In genomic region chr6:52045517-52045916, GRCm38 (mm10) we compare ENCODE assay signal across 9 mouse cellular contexts. TPM values are rescaled to one million over a fixed set of nuclear protein-coding genes. Genes with fewer than 3 reads are reported as not detected.
DNase-seq lines count a peak whose midpoint lies in the region; ATAC-seq and TF ChIP-seq lines count a peak whose summit lies in the region.
"Had no signal": no experiment of that assay in that cellular context is flagged by ENCODE, and none has a peak within 500 bp of the region (broad histone marks: within the 10 kb centered on the region; RNA-seq: fewer than 3 reads in every experiment).

No protein-coding gene starts in this region.

- in situ Hi-C loops in ES-E14 (cut with MboI; ENCODE audit: low sequenced_read_pairs in 2 of 2, unreplicated experiment in 2 of 2), result no loop called here

- WGBS in kidney, embryonic 16.5 days, result 67% methylated on average over 5 of the region's 5 CpGs
- WGBS in liver, postnatal 0 days (ENCODE audit: insufficient replicate concordance), result 57% methylated on average over 5 of the region's 5 CpGs

- no peaks in the 10 kb centered on the region for H3K36me3 ChIP-seq in kidney, embryonic 16.5 days (ENCODE audit: insufficient read depth, low read length)
- no peaks in the 10 kb centered on the region for H3K36me3 ChIP-seq in ES-E14 (ENCODE audit: control insufficient read depth, insufficient read depth, low read length, poor library complexity, severe bottlenecking)
- H3K36me3 ChIP-seq in liver, postnatal 0 days (replicated peaks; ENCODE audit: insufficient read depth, low read length), result no peaks in the 10 kb centered on the region
- H3K36me3 ChIP-seq: limb, embryonic 12.5 days; neural tube, embryonic 13.5 days had no signal

- peak; percentile 43 for TF ChIP-seq CTCF in liver, postnatal 0 days (IDR thresholded peaks at IDR 0.05; ENCODE audit: low read depth)

- H3K4me3 ChIP-seq in kidney, embryonic 16.5 days (ENCODE audit: low read length), result no peak overlapping the region
- no peak overlapping the region for H3K4me3 ChIP-seq in ES-E14 (ENCODE audit: insufficient read depth in 1 of 2, low read depth in 1 of 2, low read length in 2 of 2, poor library complexity in 1 of 2, severe bottlenecking in 1 of 2)
- no peak overlapping the region for H3K4me3 ChIP-seq in liver, postnatal 0 days (ENCODE audit: low read depth, low read length)
- H3K4me3 ChIP-seq: limb, embryonic 12.5 days; neural tube, embryonic 13.5 days had no signal

- H3K4me1 ChIP-seq in kidney, embryonic 16.5 days (ENCODE audit: insufficient read depth, low read length), result no peaks in the 10 kb centered on the region; the same call in 1 of the 2 replicates
- no peaks in the 10 kb centered on the region for H3K4me1 ChIP-seq in ES-E14 (ENCODE audit: control insufficient read depth in 2 of 2, insufficient read depth in 2 of 2, low read length in 2 of 2, poor library complexity in 1 of 2)
- no peaks in the 10 kb centered on the region for H3K4me1 ChIP-seq in liver, postnatal 0 days (ENCODE audit: insufficient read depth)

- no peaks in the 10 kb centered on the region for H3K9me3 ChIP-seq in kidney, embryonic 16.5 days (ENCODE audit: low read length)
- H3K9me3 ChIP-seq in ES-E14 (ENCODE audit: control insufficient read depth, insufficient read depth, low read depth, low read length), result no peaks in the 10 kb centered on the region
- H3K9me3 ChIP-seq in liver, postnatal 0 days (ENCODE audit: low read length), result no peaks in the 10 kb centered on the region
- H3K9me3 ChIP-seq: limb, embryonic 12.5 days; neural tube, embryonic 13.5 days had no signal

- no peak overlapping the region for H3K4me2 ChIP-seq in kidney, embryonic 16.5 days (replicated peaks; ENCODE audit: low read depth, low read length)
- H3K4me2 ChIP-seq in liver, postnatal 0 days (ENCODE audit: low read depth, low read length), result no peak overlapping the region
- H3K4me2 ChIP-seq: limb, embryonic 12.5 days; neural tube, embryonic 13.5 days had no signal

- no peaks in the 10 kb centered on the region for H3K27me3 ChIP-seq in kidney, embryonic 16.5 days (ENCODE audit: insufficient read depth, low read length)
- H3K27me3 ChIP-seq in liver, postnatal 0 days (ENCODE audit: insufficient read depth, low read length), result no peaks in the 10 kb centered on the region
- H3K27me3 ChIP-seq: neural tube, embryonic 13.5 days had no signal

- H3K9ac ChIP-seq in kidney, embryonic 16.5 days (replicated peaks; ENCODE audit: low read length), result no peak overlapping the region
- H3K9ac ChIP-seq in ES-E14 (ENCODE audit: insufficient read depth, low read depth, low read length, poor library complexity, severe bottlenecking), result no peak overlapping the region
- no peak overlapping the region for H3K9ac ChIP-seq in liver, postnatal 0 days (replicated peaks)
- H3K9ac ChIP-seq: limb, embryonic 12.5 days; neural tube, embryonic 13.5 days had no signal

- DNase-seq in kidney, adult 18-20 months, result peak; percentile 26
- DNase-seq in 416B (ENCODE audit: low read depth) (peak; percentile 62), ES-E14 (ENCODE audit: low read depth, low spot score) (peak; percentile 44)
- DNase-seq in liver, postnatal 0 days, result peak; percentile 21
- DNase-seq in embryo, embryonic 11 days, result no peak
- DNase-seq in natural killer cell, adult 2 months (ENCODE audit: low spot score in 2 of 2), result no peak

- H3K27ac ChIP-seq in kidney, embryonic 16.5 days (ENCODE audit: low read length), result no peak overlapping the region
- H3K27ac ChIP-seq in ES-E14 (ENCODE audit: insufficient read depth, low read depth, low read length, poor library complexity, severe bottlenecking), result no peak overlapping the region
- H3K27ac ChIP-seq in liver, postnatal 0 days (ENCODE audit: low read depth), result no peak overlapping the region
- H3K27ac ChIP-seq: limb, embryonic 12.5 days; neural tube, embryonic 13.5 days had no signal

- TF ChIP-seq EP300 in liver, postnatal 0 days (IDR thresholded peaks at IDR 0.05; ENCODE audit: low read depth), result no peak

- ATAC-seq in kidney, embryonic 16.5 days (ENCODE audit: low FRiP score, low TSS enrichment), result no peak
- ATAC-seq in liver, postnatal 0 days, result no peak

TF ChIP-seq in ES-E14, 5 proteins besides CTCF, POLR2A, EP300 and RAD21:
- TF ChIP-seq ZC3H11A (IDR thresholded peaks at IDR 0.05; ENCODE audit: borderline replicate concordance, low read depth, low read length) (0 out of 2 replicates have a peak, but pooled peaks have one; percentile 33), MAFK (IDR thresholded peaks at IDR 0.05; ENCODE audit: insufficient read depth, low read depth, low read length) (no peak)

RNA-seq across cellular contexts. Expression of gene Skap2, which starts 33.2 kb away (rescaled TPM):
- 35.4 and 36.8 TPM in 2 replicates for polyA plus RNA-seq in kidney, embryonic 16.5 days (2015; fragmentation: Nextera tagmentation; extraction: Ambion mirVana)
- 19.6 and 25.1 TPM in 2 replicates for total RNA-seq in ES-E14 (2012; rRNA removed)
- 25.1 and 25.3 TPM in 2 replicates for polyA plus RNA-seq in liver, postnatal 0 days (2015; fragmentation: Nextera tagmentation; extraction: Ambion mirVana)

Comparison
In these comparisons a context has a peak if more than half of its experiments do, and no peak if none do; other contexts are left out.
1. DNase-seq: peak in kidney, adult 18-20 months (single experiment), 416B (single experiment), ES-E14 (single experiment) and liver, postnatal 0 days (single experiment); none in embryo, embryonic 11 days (single experiment) and natural killer cell, adult 2 months (0 of 2).